Comparison of ENCODE assay signal across 28 mouse cellular contexts in the genomic region with DNA sequence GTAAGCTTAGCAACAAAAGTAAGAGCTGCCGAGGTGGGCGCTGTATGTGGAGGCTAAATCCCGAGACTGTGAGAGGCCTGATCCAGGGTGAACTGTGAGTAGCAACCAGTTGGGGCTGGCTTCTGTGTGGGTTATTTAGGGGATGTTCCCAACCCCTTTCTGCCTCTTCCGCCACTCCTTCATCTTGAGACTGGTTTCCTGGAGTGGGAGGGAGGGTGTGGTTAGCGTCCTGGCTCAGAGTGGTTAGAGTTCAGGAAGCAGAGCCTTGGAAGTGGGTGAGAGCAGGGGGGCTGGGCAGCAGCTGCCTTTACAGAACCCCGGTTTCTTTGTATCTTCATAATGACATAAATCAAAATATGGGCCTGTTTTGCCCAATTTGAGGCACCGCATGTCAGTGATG.
DNase-seq lines count a peak whose midpoint lies in the region; ATAC-seq and TF ChIP-seq lines count a peak whose summit lies in the region.
"Had no signal": no experiment of that assay in that cellular context is flagged by ENCODE, and none has a peak within 500 bp of the region (broad histone marks: within the 10 kb centered on the region; RNA-seq: fewer than 3 reads in every experiment).

No protein-coding gene starts in this region.

- H3K36me3 ChIP-seq in hindbrain, postnatal 0 days (ENCODE audit: insufficient read depth, low read length): no peaks in the 10 kb centered on the region
- H3K36me3 ChIP-seq: embryonic facial prominence, embryonic 15.5 days; forebrain, embryonic 15.5 days; G1E; heart, embryonic 15.5 days; hindbrain, embryonic 15.5 days; limb, embryonic 15.5 days; midbrain, embryonic 13.5 days; stomach, embryonic 15.5 days had no signal

- no peak for TF ChIP-seq CTCF in hindbrain, postnatal 0 days (IDR thresholded peaks at IDR 0.05; ENCODE audit: low read depth)

- no peaks in the 10 kb centered on the region for H3K27me3 ChIP-seq in hindbrain, postnatal 0 days (ENCODE audit: insufficient read depth, low read length)
- H3K27me3 ChIP-seq: embryonic facial prominence, embryonic 15.5 days; forebrain, embryonic 15.5 days; heart, embryonic 15.5 days; hindbrain, embryonic 15.5 days; limb, embryonic 15.5 days; midbrain, embryonic 13.5 days; Patski; stomach, embryonic 15.5 days had no signal

- 83% methylated on average over 7 of the region's 7 CpGs for WGBS in hindbrain, postnatal 0 days

- peak; percentile 33 for ATAC-seq in megakaryocyte, adult 5-6 weeks (ENCODE audit: poor library complexity, severe bottlenecking)
- ATAC-seq in hindbrain, postnatal 0 days: no peak
- ATAC-seq: forebrain, embryonic 15.5 days; intestine, embryonic 16.5 days; midbrain, embryonic 13.5 days; Patski had no signal

- no peak overlapping the region for H3K4me2 ChIP-seq in hindbrain, postnatal 0 days (ENCODE audit: low read depth, low read length)
- H3K4me2 ChIP-seq: embryonic facial prominence, embryonic 15.5 days; forebrain, embryonic 15.5 days; heart, embryonic 15.5 days; hindbrain, embryonic 15.5 days; limb, embryonic 15.5 days; lung, embryonic 14.5 days; midbrain, embryonic 13.5 days; stomach, embryonic 15.5 days had no signal

- no peaks in the 10 kb centered on the region for H3K4me1 ChIP-seq in hindbrain, postnatal 0 days (ENCODE audit: insufficient read depth, low read length)
- H3K4me1 ChIP-seq: embryonic facial prominence, embryonic 15.5 days; forebrain, embryonic 15.5 days; heart, embryonic 15.5 days; hindbrain, embryonic 15.5 days; limb, embryonic 15.5 days; midbrain, embryonic 13.5 days; stomach, embryonic 15.5 days had no signal

- no peaks in the 10 kb centered on the region for H3K9me3 ChIP-seq in hindbrain, postnatal 0 days (ENCODE audit: low read length)
- H3K9me3 ChIP-seq: embryonic facial prominence, embryonic 15.5 days; forebrain, embryonic 15.5 days; heart, embryonic 15.5 days; hindbrain, embryonic 15.5 days; limb, embryonic 15.5 days; midbrain, embryonic 13.5 days; stomach, embryonic 15.5 days had no signal

- no peak overlapping the region for H3K27ac ChIP-seq in hindbrain, postnatal 0 days
- H3K27ac ChIP-seq: embryonic facial prominence, embryonic 15.5 days; forebrain, embryonic 15.5 days; heart, embryonic 15.5 days; hindbrain, embryonic 15.5 days; limb, embryonic 15.5 days; liver, embryonic 14.5 days; macrophage; midbrain, embryonic 13.5 days; stomach, embryonic 15.5 days had no signal

- H3K9ac ChIP-seq in hindbrain, postnatal 0 days (replicated peaks; ENCODE audit: low read length): no peak overlapping the region
- H3K9ac ChIP-seq: embryonic facial prominence, embryonic 15.5 days; forebrain, embryonic 15.5 days; heart, embryonic 15.5 days; hindbrain, embryonic 15.5 days; limb, embryonic 15.5 days; liver, embryonic 14.5 days; lung, embryonic 14.5 days; midbrain, embryonic 13.5 days; stomach, embryonic 15.5 days had no signal

- peak; percentile 24 for DNase-seq in kidney, postnatal 10 days
- no peak for DNase-seq in kidney, adult 18-20 months
- DNase-seq in thymus, postnatal 25 days: peak; percentile 13
- DNase-seq in thymus, postnatal 0 days (ENCODE audit: low spot score): no peak
- DNase-seq in hindbrain, postnatal 0 days (ENCODE audit: low spot score): no peak
- no peak for DNase-seq in left cerebral cortex, adult 9 months (ENCODE audit: low spot score in 2 of 2)
- no peak for DNase-seq in layer of hippocampus, adult 18-20 months (ENCODE audit: low spot score in 2 of 2)
- DNase-seq: adrenal gland, postnatal 14 days; cerebellum, adult 2 months; cerebellum, postnatal 36 days; gastrocnemius, postnatal 25 days; heart, postnatal 4 days; layer of hippocampus, adult 9-11 months; left cerebral cortex, postnatal 4 days; lung, embryonic 14.5 days had no signal

- no peak overlapping the region for H3K4me3 ChIP-seq in hindbrain, postnatal 0 days (ENCODE audit: low read length)
- H3K4me3 ChIP-seq: embryonic facial prominence, embryonic 15.5 days; forebrain, embryonic 15.5 days; heart, embryonic 15.5 days; hindbrain, embryonic 15.5 days; limb, embryonic 15.5 days; midbrain, embryonic 13.5 days; stomach, embryonic 15.5 days had no signal

Comparison
In these comparisons a context has a peak if more than half of its experiments do, and no peak if none do; other contexts are left out.
1. DNase-seq: peak in kidney, postnatal 10 days (single experiment) and thymus, postnatal 25 days (single experiment); none in kidney, adult 18-20 months (single experiment), thymus, postnatal 0 days (single experiment), hindbrain, postnatal 0 days (single experiment), left cerebral cortex, adult 9 months (0 of 2) and layer of hippocampus, adult 18-20 months (0 of 2).